ENCODE assay signal across 23 mouse cellular contexts in the genomic region with DNA sequence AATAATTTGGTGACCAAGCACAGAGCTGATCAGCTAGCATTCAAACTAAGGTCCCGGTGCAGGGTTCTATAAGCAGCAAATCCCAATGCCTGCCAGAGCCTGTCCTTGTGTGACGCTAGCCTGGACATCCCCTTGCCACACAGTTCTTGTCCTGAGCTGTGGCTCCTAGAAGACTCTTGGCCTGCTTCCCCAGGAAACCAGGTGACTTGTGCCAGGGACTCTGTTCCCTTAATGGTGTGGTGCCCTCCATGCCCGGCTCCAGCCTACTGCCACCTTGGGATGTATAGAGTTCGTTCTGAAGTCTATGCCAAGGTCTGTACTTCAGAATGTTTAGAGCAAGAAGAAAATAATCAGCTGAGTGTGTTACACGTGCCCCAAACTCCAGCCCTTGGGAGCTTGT. TPM values are rescaled to one million over a fixed set of nuclear protein-coding genes. Genes with fewer than 3 reads are reported as not detected.
A peak's percentile ranks its signal among the peaks of the same experiment; 100 is the strongest.
DNase-seq lines count a peak whose midpoint lies in the region; ATAC-seq and TF ChIP-seq lines count a peak whose summit lies in the region.
"Had no signal": no experiment of that assay in that cellular context is flagged by ENCODE, and none has a peak within 500 bp of the region (broad histone marks: within the 10 kb centered on the region; RNA-seq: fewer than 3 reads in every experiment).

No protein-coding gene starts in this region.

- intact Hi-C loops in heart, postnatal 36 days (cut with DNase I) = no loop called here

- no peak for TF ChIP-seq CTCF in liver, postnatal 0 days (IDR thresholded peaks at IDR 0.05; ENCODE audit: low read depth)

- TF ChIP-seq EP300 in liver, postnatal 0 days (IDR thresholded peaks at IDR 0.05; ENCODE audit: low read depth) = no peak

- no peaks in the 10 kb centered on the region for H3K27me3 ChIP-seq in liver, postnatal 0 days (ENCODE audit: insufficient read depth, low read length)
- peaks cover 4% of the 10 kb centered on the region for H3K27me3 ChIP-seq in liver, embryonic 11.5 days (replicated peaks; ENCODE audit: control insufficient read depth, insufficient read depth, low read length)
- no peaks in the 10 kb centered on the region for H3K27me3 ChIP-seq in forebrain, embryonic 15.5 days
- H3K27me3 ChIP-seq: embryonic facial prominence, embryonic 12.5 days had no signal

- H3K27ac ChIP-seq in liver, postnatal 0 days (ENCODE audit: low read depth) = no peak overlapping the region
- H3K27ac ChIP-seq in liver, embryonic 11.5 days (ENCODE audit: low read depth, low read length) = no peak overlapping the region
- peak overlapping the region; percentile 98 for H3K27ac ChIP-seq in macrophage
- no peak overlapping the region for H3K27ac ChIP-seq in forebrain, embryonic 15.5 days (replicated peaks)
- H3K27ac ChIP-seq: embryonic facial prominence, embryonic 12.5 days; forebrain, embryonic 12.5 days; heart, embryonic 13.5 days; hindbrain, embryonic 12.5 days had no signal

- ATAC-seq in liver, postnatal 0 days = peak; percentile 16; the same call in 1 of the 2 replicates
- no peak for ATAC-seq in liver, embryonic 11.5 days (replicated peaks; ENCODE audit: low FRiP score)
- ATAC-seq in forebrain, embryonic 15.5 days (replicated peaks) = no peak
- ATAC-seq: CD4-positive, CD25-positive, alpha-beta regulatory T cell, adult 4 months; forebrain, postnatal 0 days; hindbrain, embryonic 16.5 days; inflammation-experienced regulatory T-cells, adult 6 months; intestine, postnatal 0 days had no signal

- H3K9ac ChIP-seq in liver, postnatal 0 days (replicated peaks) = no peak overlapping the region
- H3K9ac ChIP-seq in liver, embryonic 11.5 days (ENCODE audit: low read depth, low read length) = no peak overlapping the region
- no peak overlapping the region for H3K9ac ChIP-seq in forebrain, embryonic 15.5 days (replicated peaks)
- H3K9ac ChIP-seq: embryonic facial prominence, embryonic 12.5 days; forebrain, embryonic 12.5 days; forebrain, postnatal 0 days; heart, embryonic 13.5 days; hindbrain, embryonic 12.5 days had no signal

- peak overlapping the region; percentile 29; the same call in 1 of the 2 replicates for H3K4me2 ChIP-seq in liver, postnatal 0 days (ENCODE audit: low read depth, low read length)
- no peak overlapping the region for H3K4me2 ChIP-seq in liver, embryonic 11.5 days
- H3K4me2 ChIP-seq in forebrain, embryonic 15.5 days (replicated peaks) = no peak overlapping the region
- H3K4me2 ChIP-seq: embryonic facial prominence, embryonic 12.5 days; forebrain, embryonic 12.5 days; heart, embryonic 13.5 days; hindbrain, embryonic 12.5 days had no signal

- H3K79me2 ChIP-seq in macrophage (ENCODE audit: inconsistent target) = peaks cover 17% of the 10 kb centered on the region; the same call in 1 of the 2 replicates

- H3K36me3 ChIP-seq in liver, postnatal 0 days (replicated peaks; ENCODE audit: insufficient read depth, low read length) = no peaks in the 10 kb centered on the region
- no peaks in the 10 kb centered on the region for H3K36me3 ChIP-seq in liver, embryonic 11.5 days (ENCODE audit: control insufficient read depth, insufficient read depth, low read length)
- H3K36me3 ChIP-seq in macrophage (ENCODE audit: inconsistent target) = no peaks in the 10 kb centered on the region
- no peaks in the 10 kb centered on the region for H3K36me3 ChIP-seq in forebrain, embryonic 15.5 days
- H3K36me3 ChIP-seq: embryonic facial prominence, embryonic 12.5 days; forebrain, embryonic 12.5 days; G1E; heart, embryonic 13.5 days; hindbrain, embryonic 12.5 days had no signal

- no peak overlapping the region for H3K4me3 ChIP-seq in liver, postnatal 0 days (ENCODE audit: low read depth, low read length)
- H3K4me3 ChIP-seq in liver, embryonic 11.5 days (ENCODE audit: low read depth, low read length) = no peak overlapping the region
- H3K4me3 ChIP-seq in macrophage (ENCODE audit: inconsistent target) = peak overlapping the region; percentile 26
- no peak overlapping the region for H3K4me3 ChIP-seq in forebrain, embryonic 15.5 days
- H3K4me3 ChIP-seq: embryonic facial prominence, embryonic 12.5 days; forebrain, embryonic 12.5 days; heart, adult 2 months; heart, embryonic 13.5 days; hindbrain, embryonic 12.5 days had no signal

- 65% methylated on average over 5 of the region's 5 CpGs for WGBS in liver, postnatal 0 days (ENCODE audit: insufficient replicate concordance)
- WGBS in liver, embryonic 11.5 days = 71% methylated on average over 5 of the region's 5 CpGs
- 22% methylated on average over 5 of the region's 5 CpGs for WGBS in macrophage (ENCODE audit: missing documents)
- WGBS in forebrain, embryonic 15.5 days = 86% methylated on average over 5 of the region's 5 CpGs

- peak; percentile 50 for DNase-seq in adrenal gland, postnatal 10 days
- no peak for DNase-seq in adrenal gland, adult 8-10 months
- DNase-seq in heart, adult 11 months = peak; percentile 92
- DNase-seq in heart, postnatal 36 days = no peak
- no peak for DNase-seq in liver, postnatal 0 days
- no peak for DNase-seq in liver, embryonic 11.5 days (ENCODE audit: low spot score)
- DNase-seq: cerebellum, adult 18-20 months; forebrain, postnatal 0 days; heart, postnatal 4 days had no signal

- H3K4me1 ChIP-seq in liver, postnatal 0 days (ENCODE audit: insufficient read depth) = 0 out of 2 replicates have a peak, but pooled peaks cover 2% of the 10 kb centered on the region
- peaks cover 5% of the 10 kb centered on the region; the same call in 1 of the 2 replicates for H3K4me1 ChIP-seq in liver, embryonic 11.5 days (replicated peaks; ENCODE audit: control insufficient read depth, insufficient read depth, low read length)
- H3K4me1 ChIP-seq in forebrain, embryonic 15.5 days = no peaks in the 10 kb centered on the region
- H3K4me1 ChIP-seq: forebrain, embryonic 12.5 days; heart, embryonic 13.5 days had no signal

- H3K9me3 ChIP-seq in liver, postnatal 0 days (ENCODE audit: low read length) = no peaks in the 10 kb centered on the region
- H3K9me3 ChIP-seq in liver, embryonic 11.5 days (ENCODE audit: control insufficient read depth, low read length) = no peaks in the 10 kb centered on the region
- no peaks in the 10 kb centered on the region for H3K9me3 ChIP-seq in forebrain, embryonic 15.5 days
- H3K9me3 ChIP-seq: embryonic facial prominence, embryonic 12.5 days; forebrain, embryonic 12.5 days; heart, embryonic 13.5 days; hindbrain, embryonic 12.5 days had no signal

RNA-seq across cellular contexts. Expression of a gene that starts 18.2 kb away (rescaled TPM):
- 100 to 1,000 TPM; 113 to 117 TPM for total RNA-seq in adrenal gland, postnatal 10 days (2021)
- total RNA-seq in adrenal gland, adult 8-10 months (2022) = 100 to 1,000 TPM in 2 of 4 experiments, 10 to 100 TPM in 2; 80.9 to 130 (median 112) TPM
- total RNA-seq in heart, postnatal 36 days (2021) = 10 to 100 TPM; 40.2 to 46.2 TPM
- polyA plus RNA-seq in liver, postnatal 0 days (2015; fragmentation: Nextera tagmentation; extraction: Ambion mirVana) = 81.1 and 83.9 TPM in 2 replicates
- polyA plus RNA-seq in liver, embryonic 11.5 days (2014; fragmentation: Nextera tagmentation; extraction: Ambion mirVana) = 265 and 295 TPM in 2 replicates
- total RNA-seq in macrophage (2018; cell fraction: chromatin; rRNA removed) = 10 to 100 TPM in 17 of 26 experiments, 1 to 10 TPM in 9; 4.1 to 37.4 (median 12.2) TPM
- 10 to 100 TPM; 27.5 to 49.4 (median 37.6) TPM for total RNA-seq in macrophage (2018; cell fraction: cytosol; rRNA removed)
- 10 to 100 TPM in 16 of 26 experiments, 1 to 10 TPM in 10; 5.8 to 26.6 (median 11.3) TPM for total RNA-seq in macrophage (2018; cell fraction: nucleus; rRNA removed)
- polyA plus RNA-seq in macrophage (2018) = 30.6 to 41.0 TPM (median 40.7 TPM) in 3 replicates
- polyA plus RNA-seq in forebrain, embryonic 15.5 days (2015; fragmentation: Nextera tagmentation; extraction: Ambion mirVana) = 168 and 178 TPM in 2 replicates

RNA-seq across cellular contexts. Expression of a gene that starts 18.6 kb away (rescaled TPM):
- 1,000 to 10,000 TPM; 2,747 to 2,903 TPM for total RNA-seq in adrenal gland, postnatal 10 days (2021)
- 1,000 to 10,000 TPM in 3 of 4 experiments, 100 to 1,000 TPM in 1; 952 to 1,243 (median 1,190) TPM for total RNA-seq in adrenal gland, adult 8-10 months (2022)
- 1,000 to 10,000 TPM; 4,631 to 4,708 TPM for total RNA-seq in heart, postnatal 36 days (2021)
- polyA plus RNA-seq in liver, postnatal 0 days (2015; fragmentation: Nextera tagmentation; extraction: Ambion mirVana) = 1,191 and 1,240 TPM in 2 replicates
- 1,052 and 1,118 TPM in 2 replicates for polyA plus RNA-seq in liver, embryonic 11.5 days (2014; fragmentation: Nextera tagmentation; extraction: Ambion mirVana)
- total RNA-seq in macrophage (2018; cell fraction: chromatin; rRNA removed) = 100 to 1,000 TPM in 5 of 26 experiments, 10 to 100 TPM in 21; 43.1 to 125 (median 79.7) TPM
- 1,000 to 10,000 TPM in 1 of 26 experiments, 100 to 1,000 TPM in 25; 586 to 1,058 (median 761) TPM for total RNA-seq in macrophage (2018; cell fraction: cytosol; rRNA removed)
- 100 to 1,000 TPM; 140 to 293 (median 184) TPM for total RNA-seq in macrophage (2018; cell fraction: nucleus; rRNA removed)
- polyA plus RNA-seq in macrophage (2018) = 521 to 775 TPM (median 707 TPM) in 3 replicates
- polyA plus RNA-seq in forebrain, embryonic 15.5 days (2015; fragmentation: Nextera tagmentation; extraction: Ambion mirVana) = 971 and 990 TPM in 2 replicates

RNA-seq across cellular contexts. Expression of a gene that starts 18.7 kb away (rescaled TPM):
- not detected for total RNA-seq in adrenal gland, postnatal 10 days (2021)
- total RNA-seq in adrenal gland, adult 8-10 months (2022) = 1 to 10 TPM in 1 of 4 experiments, not detected in 3; 1.4 TPM
- total RNA-seq in heart, postnatal 36 days (2021) = 1 to 10 TPM in 1 of 2 experiments, not detected in 1; 1.1 TPM
- polyA plus RNA-seq in liver, postnatal 0 days (2015; fragmentation: Nextera tagmentation; extraction: Ambion mirVana) = 0.58 and 1.4 TPM in 2 replicates
- 0.69 and 2.4 TPM in 2 replicates for polyA plus RNA-seq in liver, embryonic 11.5 days (2014; fragmentation: Nextera tagmentation; extraction: Ambion mirVana)
- not detected for total RNA-seq in macrophage (2018; cell fraction: chromatin; rRNA removed)
- 1 to 10 TPM in 7 of 26 experiments, under 1 TPM in 15, not detected in 4; 0.18 to 1.7 (median 0.68) TPM for total RNA-seq in macrophage (2018; cell fraction: cytosol; rRNA removed)
- total RNA-seq in macrophage (2018; cell fraction: nucleus; rRNA removed) = 1 to 10 TPM in 1 of 26 experiments, under 1 TPM in 1, not detected in 24; 0.89 to 1.1 TPM
- 0.76 to 0.96 TPM in 2 of 3 replicates, not detected in the other for polyA plus RNA-seq in macrophage (2018)
- polyA plus RNA-seq in forebrain, embryonic 15.5 days (2015; fragmentation: Nextera tagmentation; extraction: Ambion mirVana) = 6.6 and 7.3 TPM in 2 replicates
- total RNA-seq: G1E; gastrocnemius, adult 18-20 months; gastrocnemius, postnatal 36 days; heart, adult 2 months; heart, postnatal 4 days had no signal
- polyA plus RNA-seq: CD4-positive, CD25-positive, alpha-beta regulatory T cell, adult 4 months; heart, adult 2 months had no signal

RNA-seq across cellular contexts. Expression of a gene that starts 39.1 kb away (rescaled TPM):
- total RNA-seq in adrenal gland, postnatal 10 days (2021) = 10 to 100 TPM; 28.3 to 32.8 TPM
- total RNA-seq in adrenal gland, adult 8-10 months (2022) = 10 to 100 TPM in 1 of 4 experiments, 1 to 10 TPM in 3; 5.6 to 10.8 (median 7.9) TPM
- 1 to 10 TPM; 3.1 to 3.4 TPM for total RNA-seq in heart, postnatal 36 days (2021)
- 4.8 and 5.0 TPM in 2 replicates for polyA plus RNA-seq in liver, postnatal 0 days (2015; fragmentation: Nextera tagmentation; extraction: Ambion mirVana)
- polyA plus RNA-seq in liver, embryonic 11.5 days (2014; fragmentation: Nextera tagmentation; extraction: Ambion mirVana) = 1.6 and 4.1 TPM in 2 replicates
- 1 to 10 TPM in 10 of 26 experiments, not detected in 16; 1.3 to 4.2 (median 2.0) TPM for total RNA-seq in macrophage (2018; cell fraction: chromatin; rRNA removed)
- 1 to 10 TPM in 20 of 26 experiments, under 1 TPM in 6; 0.59 to 5.7 (median 1.9) TPM for total RNA-seq in macrophage (2018; cell fraction: cytosol; rRNA removed)
- 1 to 10 TPM in 12 of 26 experiments, under 1 TPM in 1, not detected in 13; 0.91 to 4.9 (median 1.6) TPM for total RNA-seq in macrophage (2018; cell fraction: nucleus; rRNA removed)
- polyA plus RNA-seq in macrophage (2018) = 0.83 to 3.2 TPM (median 2.1 TPM) in 3 replicates
- polyA plus RNA-seq in forebrain, embryonic 15.5 days (2015; fragmentation: Nextera tagmentation; extraction: Ambion mirVana) = 8.3 and 11.3 TPM in 2 replicates

RNA-seq across cellular contexts. Expression of a gene that starts 49.6 kb away (rescaled TPM):
- 10 to 100 TPM; 18.9 to 21.8 TPM for total RNA-seq in adrenal gland, postnatal 10 days (2021)
- 10 to 100 TPM; 19.5 to 46.7 (median 34.6) TPM for total RNA-seq in adrenal gland, adult 8-10 months (2022)
- 1 to 10 TPM; 3.9 to 5.6 TPM for total RNA-seq in heart, postnatal 36 days (2021)
- 28.3 and 31.8 TPM in 2 replicates for polyA plus RNA-seq in liver, postnatal 0 days (2015; fragmentation: Nextera tagmentation; extraction: Ambion mirVana)
- polyA plus RNA-seq in liver, embryonic 11.5 days (2014; fragmentation: Nextera tagmentation; extraction: Ambion mirVana) = 10.5 and 12.3 TPM in 2 replicates
- total RNA-seq in macrophage (2018; cell fraction: chromatin; rRNA removed) = 1,000 to 10,000 TPM in 1 of 26 experiments, 100 to 1,000 TPM in 20, 10 to 100 TPM in 5; 46.2 to 1,418 (median 239) TPM
- total RNA-seq in macrophage (2018; cell fraction: cytosol; rRNA removed) = 100 to 1,000 TPM in 24 of 26 experiments, 10 to 100 TPM in 2; 97.5 to 257 (median 185) TPM
- total RNA-seq in macrophage (2018; cell fraction: nucleus; rRNA removed) = 1,000 to 10,000 TPM in 1 of 26 experiments, 100 to 1,000 TPM in 19, 10 to 100 TPM in 6; 76.1 to 1,152 (median 159) TPM
- 116 to 212 TPM (median 193 TPM) in 3 replicates for polyA plus RNA-seq in macrophage (2018)
- polyA plus RNA-seq in forebrain, embryonic 15.5 days (2015; fragmentation: Nextera tagmentation; extraction: Ambion mirVana) = 4.0 and 4.8 TPM in 2 replicates

Comparison
In these comparisons a context has a peak if more than half of its experiments do, and no peak if none do; other contexts are left out.
1. DNase-seq: peak in adrenal gland, postnatal 10 days (single experiment) and heart, adult 11 months (single experiment); none in adrenal gland, adult 8-10 months (single experiment), heart, postnatal 36 days (0 of 2), liver, postnatal 0 days (single experiment) and liver, embryonic 11.5 days (single experiment).